26 mouse cellular contexts compared by ENCODE assay signal in genomic region chr8:88947384-88947783, GRCm38 (mm10).
"Had no signal": no experiment of that assay in that cellular context is flagged by ENCODE, and none has a peak within 500 bp of the region (broad histone marks: within the 10 kb centered on the region; RNA-seq: fewer than 3 reads in every experiment).

No protein-coding gene starts in this region.

- DNase-seq: cerebellum, adult 9-11 months; cerebellum, postnatal 10 days; cerebellum, postnatal 14 days; cerebellum, postnatal 25 days; cerebellum, postnatal 36 days; embryo, embryonic 11 days; forebrain, postnatal 0 days; gastrocnemius, adult 2 months; gastrocnemius, postnatal 10 days; gastrocnemius, postnatal 14 days; gastrocnemius, postnatal 25 days; gastrocnemius, postnatal 36 days; heart, adult 11 months; heart, adult 18-20 months; heart, adult 2 months had no signal

- ATAC-seq: forebrain, embryonic 13.5 days; forebrain, embryonic 14.5 days; forebrain, embryonic 15.5 days; forebrain, embryonic 16.5 days; forebrain, postnatal 0 days had no signal

- H3K4me1 ChIP-seq: embryonic facial prominence, embryonic 10.5 days; embryonic facial prominence, embryonic 12.5 days; embryonic facial prominence, embryonic 13.5 days; embryonic facial prominence, embryonic 15.5 days; forebrain, embryonic 12.5 days; forebrain, embryonic 13.5 days; forebrain, embryonic 15.5 days had no signal

- H3K9ac ChIP-seq: embryonic facial prominence, embryonic 12.5 days; embryonic facial prominence, embryonic 13.5 days; embryonic facial prominence, embryonic 15.5 days; forebrain, embryonic 12.5 days; forebrain, embryonic 13.5 days; forebrain, embryonic 15.5 days; forebrain, postnatal 0 days had no signal

- H3K4me2 ChIP-seq: embryonic facial prominence, embryonic 12.5 days; embryonic facial prominence, embryonic 13.5 days; embryonic facial prominence, embryonic 15.5 days; forebrain, embryonic 12.5 days; forebrain, embryonic 13.5 days; forebrain, embryonic 15.5 days had no signal

- H3K27me3 ChIP-seq: embryonic facial prominence, embryonic 12.5 days; embryonic facial prominence, embryonic 13.5 days; forebrain, embryonic 12.5 days; forebrain, embryonic 13.5 days; forebrain, embryonic 15.5 days had no signal

- H3K36me3 ChIP-seq: embryonic facial prominence, embryonic 10.5 days; embryonic facial prominence, embryonic 12.5 days; embryonic facial prominence, embryonic 13.5 days; embryonic facial prominence, embryonic 15.5 days; forebrain, embryonic 10.5 days; forebrain, embryonic 12.5 days; forebrain, embryonic 15.5 days had no signal

- H3K4me3 ChIP-seq: embryonic facial prominence, embryonic 10.5 days; embryonic facial prominence, embryonic 12.5 days; embryonic facial prominence, embryonic 13.5 days; embryonic facial prominence, embryonic 15.5 days; erythroblast, embryonic 14.5 days; forebrain, embryonic 10.5 days; forebrain, embryonic 12.5 days; forebrain, embryonic 13.5 days; forebrain, embryonic 15.5 days; gastrocnemius, adult 2 months; heart, adult 2 months had no signal

- H3K27ac ChIP-seq: embryonic facial prominence, embryonic 10.5 days; embryonic facial prominence, embryonic 12.5 days; embryonic facial prominence, embryonic 13.5 days; embryonic facial prominence, embryonic 15.5 days; forebrain, embryonic 12.5 days; forebrain, embryonic 13.5 days; forebrain, embryonic 15.5 days; gastrocnemius, adult 2 months; heart, adult 2 months had no signal

- H3K9me3 ChIP-seq: embryonic facial prominence, embryonic 10.5 days; embryonic facial prominence, embryonic 13.5 days; embryonic facial prominence, embryonic 15.5 days; forebrain, embryonic 13.5 days; forebrain, embryonic 15.5 days had no signal
